Comparison of ENCODE assay signal across 25 mouse cellular contexts in genomic region chr14:17731020-17731419, GRCm38 (mm10).
A peak's percentile ranks its signal among the peaks of the same experiment; 100 is the strongest.
DNase-seq lines count a peak whose midpoint lies in the region; ATAC-seq lines count a peak whose summit lies in the region.
"Had no signal": no experiment of that assay in that cellular context is flagged by ENCODE, and none has a peak within 500 bp of the region (broad histone marks: within the 10 kb centered on the region; RNA-seq: fewer than 3 reads in every experiment).

No protein-coding gene starts in this region.

- H3K9me3 ChIP-seq in forebrain, embryonic 11.5 days (ENCODE audit: control insufficient read depth, low read length): no peaks in the 10 kb centered on the region
- no peaks in the 10 kb centered on the region for H3K9me3 ChIP-seq in forebrain, embryonic 10.5 days
- H3K9me3 ChIP-seq in limb, embryonic 13.5 days: no peaks in the 10 kb centered on the region
- no peaks in the 10 kb centered on the region for H3K9me3 ChIP-seq in limb, embryonic 10.5 days (replicated peaks)
- H3K9me3 ChIP-seq: embryonic facial prominence, embryonic 12.5 days; hindbrain, embryonic 13.5 days; kidney, embryonic 15.5 days; limb, embryonic 15.5 days; liver, embryonic 15.5 days had no signal

- no peak overlapping the region for H3K27ac ChIP-seq in forebrain, embryonic 11.5 days (ENCODE audit: low read depth, low read length)
- no peak overlapping the region for H3K27ac ChIP-seq in forebrain, embryonic 10.5 days
- no peak overlapping the region for H3K27ac ChIP-seq in limb, embryonic 13.5 days
- H3K27ac ChIP-seq in limb, embryonic 10.5 days: no peak overlapping the region
- H3K27ac ChIP-seq: embryonic facial prominence, embryonic 12.5 days; hindbrain, embryonic 13.5 days; kidney, embryonic 15.5 days; limb, embryonic 15.5 days; liver, embryonic 15.5 days; macrophage had no signal

- 0% methylated on average over 2 of the region's 2 CpGs for WGBS in forebrain, embryonic 11.5 days
- WGBS in forebrain, embryonic 10.5 days: 4% methylated on average over 2 of the region's 2 CpGs
- 14% methylated on average over 2 of the region's 2 CpGs for WGBS in limb, embryonic 13.5 days
- 22% methylated on average over 2 of the region's 2 CpGs for WGBS in limb, embryonic 10.5 days

- no peak overlapping the region for H3K4me3 ChIP-seq in forebrain, embryonic 11.5 days (ENCODE audit: low read depth, low read length)
- H3K4me3 ChIP-seq in forebrain, embryonic 10.5 days: no peak overlapping the region
- no peak overlapping the region for H3K4me3 ChIP-seq in limb, embryonic 13.5 days
- no peak overlapping the region for H3K4me3 ChIP-seq in limb, embryonic 10.5 days
- H3K4me3 ChIP-seq: embryonic facial prominence, embryonic 12.5 days; erythroblast, embryonic 14.5 days; hindbrain, embryonic 13.5 days; kidney, embryonic 15.5 days; limb, embryonic 15.5 days; liver, embryonic 15.5 days had no signal

- H3K4me1 ChIP-seq in forebrain, embryonic 11.5 days (replicated peaks; ENCODE audit: control insufficient read depth, insufficient read depth, low read length): peaks cover 3% of the 10 kb centered on the region; the same call in 1 of the 2 replicates
- H3K4me1 ChIP-seq in forebrain, embryonic 10.5 days: peaks cover 32% of the 10 kb centered on the region
- no peaks in the 10 kb centered on the region for H3K4me1 ChIP-seq in limb, embryonic 13.5 days
- peaks cover 5% of the 10 kb centered on the region for H3K4me1 ChIP-seq in limb, embryonic 10.5 days
- H3K4me1 ChIP-seq: kidney, embryonic 15.5 days; limb, embryonic 15.5 days; liver, embryonic 15.5 days had no signal

- H3K27me3 ChIP-seq in forebrain, embryonic 11.5 days (ENCODE audit: control insufficient read depth, insufficient read depth, low read length): no peaks in the 10 kb centered on the region
- H3K27me3 ChIP-seq in forebrain, embryonic 10.5 days (ENCODE audit: poor library complexity, severe bottlenecking): no peaks in the 10 kb centered on the region
- H3K27me3 ChIP-seq in limb, embryonic 13.5 days: no peaks in the 10 kb centered on the region
- no peaks in the 10 kb centered on the region for H3K27me3 ChIP-seq in limb, embryonic 10.5 days (ENCODE audit: low read depth, poor library complexity, severe bottlenecking)
- H3K27me3 ChIP-seq: embryonic facial prominence, embryonic 12.5 days; hindbrain, embryonic 13.5 days; kidney, embryonic 15.5 days; limb, embryonic 15.5 days; liver, embryonic 15.5 days; Patski had no signal

- H3K36me3 ChIP-seq in forebrain, embryonic 11.5 days (ENCODE audit: control insufficient read depth, insufficient read depth, low read length): no peaks in the 10 kb centered on the region
- H3K36me3 ChIP-seq in forebrain, embryonic 10.5 days (replicated peaks): no peaks in the 10 kb centered on the region
- no peaks in the 10 kb centered on the region for H3K36me3 ChIP-seq in limb, embryonic 13.5 days
- H3K36me3 ChIP-seq in limb, embryonic 10.5 days: no peaks in the 10 kb centered on the region
- H3K36me3 ChIP-seq: embryonic facial prominence, embryonic 12.5 days; hindbrain, embryonic 13.5 days; kidney, embryonic 15.5 days; limb, embryonic 15.5 days; liver, embryonic 15.5 days had no signal

- no peak for DNase-seq in forebrain, embryonic 11.5 days (ENCODE audit: low spot score)
- DNase-seq in forebrain, embryonic 10.5 days (ENCODE audit: extremely low spot score, low spot score): no peak
- DNase-seq in limb, embryonic 10.5 days (ENCODE audit: low spot score): no peak
- peak; percentile 43 for DNase-seq in embryo, embryonic 10.5 days (ENCODE audit: low spot score)
- DNase-seq in mesoderm, embryonic 11.5 days (ENCODE audit: low read depth, low spot score): peak; percentile 18
- no peak for DNase-seq in layer of hippocampus, adult 18-20 months (ENCODE audit: low spot score in 2 of 2)
- DNase-seq in adrenal gland, postnatal 4 days (ENCODE audit: low spot score in 2 of 2): no peak
- DNase-seq: adrenal gland, postnatal 14 days; cerebellum, adult 18-20 months; cerebellum, postnatal 36 days; kidney, postnatal 4 days; right cerebral cortex, adult 18-20 months; thymus, postnatal 14 days had no signal

- no peak overlapping the region for H3K9ac ChIP-seq in forebrain, embryonic 11.5 days (ENCODE audit: low read length)
- H3K9ac ChIP-seq in limb, embryonic 13.5 days: peak overlapping the region; percentile 35; the same call in 1 of the 2 replicates
- H3K9ac ChIP-seq: embryonic facial prominence, embryonic 12.5 days; hindbrain, embryonic 13.5 days; kidney, embryonic 15.5 days; limb, embryonic 15.5 days; liver, embryonic 15.5 days had no signal

- ATAC-seq in forebrain, embryonic 11.5 days (replicated peaks; ENCODE audit: low FRiP score): peak; percentile 36; the same call in 1 of the 2 replicates
- ATAC-seq in limb, embryonic 13.5 days (ENCODE audit: low FRiP score, low read depth): no peak
- ATAC-seq: activated CD4-positive, CD25-positive, alpha-beta regulatory T cell, adult 4 months; intestine, embryonic 16.5 days; midbrain, embryonic 16.5 days; Patski had no signal

- no peak overlapping the region for H3K4me2 ChIP-seq in forebrain, embryonic 11.5 days (ENCODE audit: low read depth, low read length, severe bottlenecking)
- H3K4me2 ChIP-seq in limb, embryonic 13.5 days (replicated peaks): no peak overlapping the region
- H3K4me2 ChIP-seq: embryonic facial prominence, embryonic 12.5 days; hindbrain, embryonic 13.5 days; kidney, embryonic 15.5 days; limb, embryonic 15.5 days; liver, embryonic 15.5 days had no signal

Comparison
In these comparisons a context has a peak if more than half of its experiments do, and no peak if none do; other contexts are left out.
1. DNase-seq: peak in embryo, embryonic 10.5 days (single experiment) and mesoderm, embryonic 11.5 days (single experiment); none in forebrain, embryonic 11.5 days (single experiment), forebrain, embryonic 10.5 days (single experiment), limb, embryonic 10.5 days (single experiment), layer of hippocampus, adult 18-20 months (0 of 2) and adrenal gland, postnatal 4 days (0 of 2).